Mouse (Mus musculus): ENCODE measurements at regions not wholly inside any gene's neighbourhood (a gene's known extent, or its start where the extent isn't known, plus 50 kb on each side); places are given as distances from the start of the nearest gene placed in this dataset.

DNA sequence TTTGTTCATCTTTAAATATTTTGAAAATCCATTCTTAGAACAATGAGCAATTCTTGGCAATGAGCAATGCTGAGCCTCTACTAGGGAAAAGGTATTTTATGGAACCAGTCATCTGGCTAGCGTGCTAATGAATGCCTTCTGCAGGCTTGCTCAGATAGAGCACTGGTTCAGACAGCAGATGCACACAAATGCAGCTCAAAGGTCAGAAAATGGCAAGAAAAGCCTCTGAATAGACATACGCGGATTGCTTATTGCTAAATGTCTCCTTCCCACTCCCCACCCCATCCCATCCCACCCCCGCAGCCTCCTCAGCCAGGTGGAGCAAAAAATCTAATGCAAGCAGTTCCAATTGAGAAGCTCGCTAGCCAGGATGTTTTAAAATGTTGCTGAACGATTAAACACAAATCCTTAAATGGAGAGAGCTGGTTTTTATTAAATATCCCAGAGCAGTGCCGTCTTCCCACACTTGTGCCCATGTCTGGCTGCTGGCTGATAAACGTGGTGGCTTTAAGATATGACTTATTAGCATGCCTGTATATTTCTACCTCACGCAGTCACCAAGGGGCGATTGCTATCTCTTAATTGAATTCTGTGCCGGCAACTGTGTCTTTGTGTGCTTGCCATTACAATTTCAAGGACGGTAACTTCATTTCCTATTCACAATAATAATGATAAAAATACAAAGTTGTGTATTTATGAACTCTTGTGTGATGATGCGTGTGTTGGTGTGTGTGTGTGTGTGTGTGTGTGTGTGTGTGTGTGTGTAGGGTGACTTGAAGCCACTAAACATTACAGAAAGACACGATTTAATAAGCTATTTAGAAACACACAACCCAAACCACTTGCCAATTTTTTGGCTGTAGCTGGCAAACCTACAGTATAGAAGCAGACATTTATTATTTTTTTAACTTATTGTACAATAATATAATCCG lies 192.7 kb upstream of the Pabpc6 start:
- no peak overlapping the region for H3K4me2 ChIP-seq (ENCODE audit: low read length)
- H3K27ac ChIP-seq, result no peak overlapping the region
- H3K4me1 ChIP-seq (replicated peaks; ENCODE audit: insufficient read depth, low read length), result no peaks in the 10 kb centered on the region
- H3K36me3 ChIP-seq (ENCODE audit: insufficient read depth, low read length), result no peaks in the 10 kb centered on the region
- H3K9ac ChIP-seq (ENCODE audit: low read depth, low read length), result no peak overlapping the region
- WGBS, result 79% methylated on average over 15 of the region's 15 CpGs
- DNase-seq (ENCODE audit: low spot score) (no peak), ATAC-seq (replicated peaks; ENCODE audit: low FRiP score, low read depth) (no peak)
- TF ChIP-seq CTCF (IDR thresholded peaks at IDR 0.05; ENCODE audit: low read depth), result no peak
- H3K4me3 ChIP-seq (replicated peaks; ENCODE audit: low read depth, low read length), result no peak overlapping the region
- H3K9me3 ChIP-seq (replicated peaks; ENCODE audit: low read length), result no peaks in the 10 kb centered on the region
- H3K27me3 ChIP-seq (ENCODE audit: insufficient read depth, low read length), result no peaks in the 10 kb centered on the region

DNA sequence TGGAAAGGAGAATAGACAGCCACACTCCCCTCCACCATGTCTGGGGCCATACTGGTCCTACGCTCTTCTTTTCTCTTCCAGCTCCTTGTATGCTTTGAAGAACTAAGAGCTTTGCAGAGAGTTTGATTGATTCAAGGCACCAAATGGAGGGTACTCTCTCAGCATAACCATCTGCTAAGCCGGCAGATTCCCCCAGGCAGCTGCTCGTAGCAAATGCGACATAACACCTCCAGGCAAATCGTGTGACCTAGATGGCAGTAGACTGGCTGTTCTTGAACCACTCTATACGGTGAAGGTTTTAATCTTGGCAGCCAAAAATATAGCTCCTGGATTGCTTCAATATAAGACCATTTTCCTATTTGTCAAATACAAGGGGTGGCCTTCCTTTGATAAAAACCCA lies 191.8 kb upstream of the Pabpc6 start:
- WGBS, result 54% methylated on average over 6 of the region's 6 CpGs
- Histone ChIP-seq H3K9ac (ENCODE audit: low read depth, low read length) (no peak overlapping the region), H3K4me3 (replicated peaks; ENCODE audit: low read depth, low read length) (no peak overlapping the region), H3K27me3 (ENCODE audit: insufficient read depth, low read length) (no peaks in the 10 kb centered on the region), H3K4me1 (replicated peaks; ENCODE audit: insufficient read depth, low read length) (no peaks in the 10 kb centered on the region), H3K36me3 (ENCODE audit: insufficient read depth, low read length) (no peaks in the 10 kb centered on the region), H3K4me2 (ENCODE audit: low read length) (no peak overlapping the region), H3K27ac (no peak overlapping the region), H3K9me3 (replicated peaks; ENCODE audit: low read length) (0 out of 2 replicates have a peak, but pooled peaks cover 5% of the 10 kb centered on the region)
- no peak for DNase-seq (ENCODE audit: low spot score)
- no peak for TF ChIP-seq CTCF (IDR thresholded peaks at IDR 0.05; ENCODE audit: low read depth)
- no peak for ATAC-seq (replicated peaks; ENCODE audit: low FRiP score, low read depth)

DNA sequence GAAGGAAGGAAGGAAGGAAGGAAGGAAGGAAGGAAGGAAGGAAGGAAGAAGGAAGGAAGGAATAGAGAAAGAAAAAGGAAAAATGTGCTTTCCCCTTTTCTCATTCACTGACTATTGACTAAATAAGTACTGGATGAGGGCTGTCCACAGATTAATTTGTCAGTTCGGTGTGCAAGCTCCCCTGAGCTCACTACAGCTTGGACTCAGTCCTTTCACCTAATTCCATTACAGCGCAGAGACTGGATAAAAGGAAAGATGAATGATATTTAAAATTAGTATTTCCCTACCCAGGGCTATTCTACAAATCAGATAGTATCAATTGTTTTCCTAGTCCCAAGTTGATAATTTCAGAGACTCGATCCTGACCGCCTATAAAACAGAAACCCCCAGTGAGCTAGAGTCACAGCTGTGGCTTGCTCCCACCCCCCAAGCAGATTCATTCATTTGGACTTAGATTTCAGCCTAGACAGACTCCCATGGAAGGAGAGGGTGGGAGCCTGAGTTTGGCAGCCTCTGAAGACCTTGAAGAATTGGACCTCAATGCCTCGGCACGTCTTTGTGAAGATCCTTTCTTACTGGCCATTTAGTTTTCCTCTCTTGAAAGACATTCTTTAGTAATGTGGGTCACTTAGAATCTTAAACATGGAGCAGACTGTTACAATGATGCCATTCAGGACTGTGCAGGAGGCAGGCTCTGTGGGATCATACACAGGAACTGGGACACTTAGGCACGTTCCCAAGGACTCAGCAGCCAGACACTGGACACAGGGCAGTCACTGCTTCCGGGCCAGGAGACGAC lies 179.2 kb upstream of the Pabpc6 start:
- no peak for TF ChIP-seq CTCF (IDR thresholded peaks at IDR 0.05; ENCODE audit: low read depth)
- H3K36me3 ChIP-seq (ENCODE audit: insufficient read depth, low read length), result no peaks in the 10 kb centered on the region
- H3K27ac ChIP-seq, result no peak overlapping the region
- DNase-seq (ENCODE audit: low spot score) (no peak), ATAC-seq (replicated peaks; ENCODE audit: low FRiP score, low read depth) (no peak)
- no peak overlapping the region for H3K4me3 ChIP-seq (replicated peaks; ENCODE audit: low read depth, low read length)
- H3K4me1 ChIP-seq (replicated peaks; ENCODE audit: insufficient read depth, low read length), result no peaks in the 10 kb centered on the region
- no peaks in the 10 kb centered on the region for H3K9me3 ChIP-seq (replicated peaks; ENCODE audit: low read length)
- no peak overlapping the region for H3K9ac ChIP-seq (ENCODE audit: low read depth, low read length)
- WGBS, result 70% methylated on average over 9 of the region's 9 CpGs
- H3K4me2 ChIP-seq (ENCODE audit: low read length), result no peak overlapping the region
- no peaks in the 10 kb centered on the region for H3K27me3 ChIP-seq (ENCODE audit: insufficient read depth, low read length)

DNA sequence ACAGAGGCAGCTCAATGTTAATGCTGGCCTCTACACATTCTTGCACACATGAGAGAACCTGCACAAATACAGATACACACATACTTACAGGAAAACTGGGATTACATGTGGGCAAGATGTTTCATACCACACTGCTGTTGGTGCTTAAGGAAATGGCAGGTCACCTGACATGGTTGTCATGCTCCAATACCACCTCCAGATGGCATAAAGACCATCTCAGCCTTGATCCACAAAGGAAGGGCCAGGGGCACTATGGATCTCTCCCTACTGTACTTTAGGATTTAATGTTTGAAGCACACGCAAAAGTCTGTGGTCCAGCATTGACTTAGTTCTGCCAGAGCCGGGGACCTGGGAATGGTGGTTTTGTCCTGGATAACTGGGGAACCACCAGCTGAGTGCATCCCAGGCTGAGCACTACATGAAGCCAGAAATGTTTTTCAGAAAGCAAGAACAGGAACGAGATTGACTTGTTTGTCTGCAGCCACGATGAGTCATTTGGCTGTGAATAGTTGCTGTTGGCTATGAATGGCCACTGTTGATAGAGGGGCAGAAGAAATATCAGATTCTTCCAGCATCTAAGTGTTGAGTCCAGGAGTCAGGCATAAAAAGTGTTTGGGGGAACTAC lies 176.0 kb upstream of the Pabpc6 start:
- H3K9ac ChIP-seq (ENCODE audit: low read depth, low read length), result no peak overlapping the region
- H3K9me3 ChIP-seq (replicated peaks; ENCODE audit: low read length), result no peaks in the 10 kb centered on the region
- no peaks in the 10 kb centered on the region for H3K27me3 ChIP-seq (ENCODE audit: insufficient read depth, low read length)
- no peak overlapping the region for H3K4me2 ChIP-seq (ENCODE audit: low read length)
- no peak overlapping the region for H3K27ac ChIP-seq
- no peaks in the 10 kb centered on the region for H3K4me1 ChIP-seq (replicated peaks; ENCODE audit: insufficient read depth, low read length)
- H3K4me3 ChIP-seq (replicated peaks; ENCODE audit: low read depth, low read length), result no peak overlapping the region
- DNase-seq (ENCODE audit: low spot score) (no peak), ATAC-seq (replicated peaks; ENCODE audit: low FRiP score, low read depth) (no peak)
- no peaks in the 10 kb centered on the region for H3K36me3 ChIP-seq (ENCODE audit: insufficient read depth, low read length)
- 76% methylated on average over 4 of the region's 4 CpGs for WGBS
- TF ChIP-seq CTCF (IDR thresholded peaks at IDR 0.05; ENCODE audit: low read depth), result peak; percentile 53

DNA sequence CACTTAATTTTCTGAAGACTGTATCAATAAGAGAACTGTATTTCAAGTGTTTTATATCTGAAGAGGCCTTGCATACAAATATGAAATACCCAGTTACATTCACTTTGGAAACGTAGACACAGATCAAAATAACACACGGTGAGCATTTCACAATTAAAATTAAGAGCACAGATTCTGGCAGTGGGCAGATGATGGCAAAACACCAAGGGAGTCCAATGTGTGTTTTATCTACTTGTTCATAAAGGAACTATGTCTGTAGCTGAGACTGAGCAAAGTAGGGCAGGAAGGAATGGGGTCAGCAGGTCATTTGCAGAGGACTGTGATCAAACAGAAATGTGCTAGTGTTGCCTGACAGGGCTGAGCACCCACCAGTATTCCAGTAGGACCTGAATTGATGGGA lies 171.6 kb upstream of the Pabpc6 start:
- Histone ChIP-seq H3K27me3 (ENCODE audit: insufficient read depth, low read length) (no peaks in the 10 kb centered on the region), H3K4me1 (replicated peaks; ENCODE audit: insufficient read depth, low read length) (no peaks in the 10 kb centered on the region), H3K4me3 (replicated peaks; ENCODE audit: low read depth, low read length) (no peak overlapping the region), H3K9ac (ENCODE audit: low read depth, low read length) (no peak overlapping the region), H3K9me3 (replicated peaks; ENCODE audit: low read length) (no peaks in the 10 kb centered on the region), H3K36me3 (ENCODE audit: insufficient read depth, low read length) (no peaks in the 10 kb centered on the region), H3K4me2 (ENCODE audit: low read length) (no peak overlapping the region), H3K27ac (no peak overlapping the region)
- DNase-seq (ENCODE audit: low spot score), result no peak
- ATAC-seq (replicated peaks; ENCODE audit: low FRiP score, low read depth), result no peak
- 82% methylated on average over 2 of the region's 2 CpGs for WGBS
- no peak for TF ChIP-seq CTCF (IDR thresholded peaks at IDR 0.05; ENCODE audit: low read depth)

DNA sequence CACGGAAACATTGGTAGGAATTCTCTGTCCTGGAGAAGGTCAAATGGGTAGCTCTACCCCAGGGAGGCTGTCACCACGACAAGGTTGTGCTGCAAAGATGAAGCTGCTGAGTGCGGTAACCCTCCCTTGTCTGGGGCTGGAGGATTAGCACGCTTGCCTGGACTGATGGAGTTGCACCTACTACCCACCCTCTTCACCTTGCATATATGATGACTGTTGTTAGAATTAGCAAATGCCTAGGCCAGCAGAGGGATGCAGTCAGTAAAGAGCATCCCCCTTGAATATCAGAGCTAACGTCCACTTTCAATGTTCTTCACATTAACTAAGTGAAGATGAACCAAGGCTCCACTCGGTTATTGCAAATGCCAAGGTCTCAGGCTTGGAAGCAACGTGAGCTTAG lies 169.7 kb upstream of the Pabpc6 start:
- no peaks in the 10 kb centered on the region for H3K4me1 ChIP-seq (replicated peaks; ENCODE audit: insufficient read depth, low read length)
- H3K27me3 ChIP-seq (ENCODE audit: insufficient read depth, low read length), result no peaks in the 10 kb centered on the region
- no peak overlapping the region for H3K9ac ChIP-seq (ENCODE audit: low read depth, low read length)
- TF ChIP-seq CTCF (IDR thresholded peaks at IDR 0.05; ENCODE audit: low read depth), result no peak
- no peaks in the 10 kb centered on the region for H3K9me3 ChIP-seq (replicated peaks; ENCODE audit: low read length)
- no peak overlapping the region for H3K4me3 ChIP-seq (replicated peaks; ENCODE audit: low read depth, low read length)
- H3K27ac ChIP-seq, result no peak overlapping the region
- no peaks in the 10 kb centered on the region for H3K36me3 ChIP-seq (ENCODE audit: insufficient read depth, low read length)
- no peak for ATAC-seq (replicated peaks; ENCODE audit: low FRiP score, low read depth)
- no peak overlapping the region for H3K4me2 ChIP-seq (ENCODE audit: low read length)
- no peak for DNase-seq (ENCODE audit: low spot score)
- WGBS, result 85% methylated on average over 7 of the region's 7 CpGs

All from kidney, postnatal 0 days (tissue).